Mouse (Mus musculus) T-helper 2 cell (primary cell): ENCODE measurements at regions not wholly inside any gene's neighbourhood (a gene's known extent, or its start where the extent isn't known, plus 50 kb on each side); places are given as distances from the start of the nearest gene placed in this dataset.

Source experiments
- in situ Hi-C: fragments of 300-600 bp; cut with MboI, MseI; formaldehyde crosslinking; loops from one replicate; pipeline ENCODE4 v1.15.1; 2025; ENCODE audit warnings: high pct_unique_total_duplicates

- in situ Hi-C loops = no loop called here
Observed at GRCm38 (mm10) chr15:72101730-72102129, 1732.6 kb upstream of the Gm6569 start.

- in situ Hi-C loops = no loop called here
Observed at GRCm38 (mm10) chr15:72105830-72106413, 1728.4 kb upstream of the Gm6569 start.

- in situ Hi-C loops = no loop called here
Observed at GRCm38 (mm10) chr15:72110520-72110919, 1723.8 kb upstream of the Gm6569 start.

- in situ Hi-C loops = no loop called here
Observed at GRCm38 (mm10) chr15:72116772-72117171, 1717.6 kb upstream of the Gm6569 start.

GRCm38 (mm10) chr15:72134226-72134625 lies 1700.1 kb upstream of the Gm6569 start:
- in situ Hi-C loops = no loop called here

- in situ Hi-C loops = no loop called here
Observed at GRCm38 (mm10) chr15:72135992-72136617, 1698.3 kb upstream of the Gm6569 start.

GRCm38 (mm10) chr15:72140122-72140521 lies 1694.2 kb upstream of the Gm6569 start:
- in situ Hi-C loops = no loop called here

GRCm38 (mm10) chr15:72150581-72150980 lies 1683.8 kb upstream of the Gm6569 start:
- in situ Hi-C loops = no loop called here

- in situ Hi-C loops = no loop called here
Observed at GRCm38 (mm10) chr15:72158505-72158904, 1675.9 kb upstream of the Gm6569 start.

- in situ Hi-C loops = no loop called here
Observed at GRCm38 (mm10) chr15:72200861-72201260, 1633.5 kb upstream of the Gm6569 start.

GRCm38 (mm10) chr15:72201791-72202190 lies 1632.6 kb upstream of the Gm6569 start:
- in situ Hi-C loops = no loop called here

GRCm38 (mm10) chr15:72205240-72205799 lies 1629.0 kb upstream of the Gm6569 start:
- in situ Hi-C loops = no loop called here

GRCm38 (mm10) chr15:72205950-72206349 lies 1628.4 kb upstream of the Gm6569 start:
- in situ Hi-C loops = no loop called here

- in situ Hi-C loops = no loop called here
Observed at GRCm38 (mm10) chr15:72207589-72207988, 1626.8 kb upstream of the Gm6569 start.

GRCm38 (mm10) chr15:72208076-72208475 lies 1626.3 kb upstream of the Gm6569 start:
- in situ Hi-C loops = no loop called here

GRCm38 (mm10) chr15:72208973-72209372 lies 1625.4 kb upstream of the Gm6569 start:
- in situ Hi-C loops = no loop called here

- in situ Hi-C loops = no loop called here
Observed at GRCm38 (mm10) chr15:72217731-72218130, 1616.6 kb upstream of the Gm6569 start.

- in situ Hi-C loops = no loop called here
Observed at GRCm38 (mm10) chr15:72219985-72220384, 1614.4 kb upstream of the Gm6569 start.

GRCm38 (mm10) chr15:72220786-72221185 lies 1613.6 kb upstream of the Gm6569 start:
- in situ Hi-C loops = no loop called here

- in situ Hi-C loops = no loop called here
Observed at GRCm38 (mm10) chr15:72232355-72232754, 1602.0 kb upstream of the Gm6569 start.

- in situ Hi-C loops = no loop called here
Observed at GRCm38 (mm10) chr15:72264619-72265018, 1569.7 kb upstream of the Gm6569 start.

- in situ Hi-C loops = loop anchor here (10.0 kb wide), 1 partner anchor 141 kb away; no protein-coding TSS in a partner anchor
Observed at GRCm38 (mm10) chr15:72283846-72284245, 1550.5 kb upstream of the Gm6569 start.

- in situ Hi-C loops = no loop called here
Observed at GRCm38 (mm10) chr15:72296648-72297047, 1537.7 kb upstream of the Gm6569 start.
